Mouse (Mus musculus) right cerebral cortex, adult 2 months (tissue): ENCODE results near the gene Pecam1.
"Not testable (repeated sequence)": the region's sequence is repeated elsewhere in the genome, so short reads cannot be mapped to it uniquely, and the experiment has no call there.

ENCODE experiments used
- DNase-seq, 2 experiments: peaks; one replicate each; pipeline ENCODE4 v3.0.0; 2021 to 2022; ENCODE audit warnings: low spot score in 2 of 2

Gene Pecam1

DNA sequence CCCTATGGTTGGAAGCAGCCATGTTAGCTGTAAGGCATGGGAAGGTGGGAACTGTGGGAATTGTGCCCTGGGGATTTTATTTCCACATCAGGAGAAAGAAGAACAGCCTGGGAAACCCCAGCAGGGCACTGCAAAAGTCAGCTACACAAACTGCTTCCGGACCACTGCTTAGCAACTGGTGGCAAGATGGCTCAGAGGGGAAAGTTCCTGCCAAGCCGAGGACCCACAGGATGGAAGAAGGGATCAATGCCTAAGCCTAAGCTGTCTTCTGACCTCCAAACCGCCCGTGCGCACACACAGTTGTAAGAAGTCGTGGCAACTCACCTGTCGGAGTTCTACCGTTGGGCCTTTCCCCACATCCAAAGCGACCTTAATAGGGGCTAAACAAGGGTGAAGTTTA lies 22.6 kb upstream of the Pecam1 start:
- DNase-seq, result no peak

DNA sequence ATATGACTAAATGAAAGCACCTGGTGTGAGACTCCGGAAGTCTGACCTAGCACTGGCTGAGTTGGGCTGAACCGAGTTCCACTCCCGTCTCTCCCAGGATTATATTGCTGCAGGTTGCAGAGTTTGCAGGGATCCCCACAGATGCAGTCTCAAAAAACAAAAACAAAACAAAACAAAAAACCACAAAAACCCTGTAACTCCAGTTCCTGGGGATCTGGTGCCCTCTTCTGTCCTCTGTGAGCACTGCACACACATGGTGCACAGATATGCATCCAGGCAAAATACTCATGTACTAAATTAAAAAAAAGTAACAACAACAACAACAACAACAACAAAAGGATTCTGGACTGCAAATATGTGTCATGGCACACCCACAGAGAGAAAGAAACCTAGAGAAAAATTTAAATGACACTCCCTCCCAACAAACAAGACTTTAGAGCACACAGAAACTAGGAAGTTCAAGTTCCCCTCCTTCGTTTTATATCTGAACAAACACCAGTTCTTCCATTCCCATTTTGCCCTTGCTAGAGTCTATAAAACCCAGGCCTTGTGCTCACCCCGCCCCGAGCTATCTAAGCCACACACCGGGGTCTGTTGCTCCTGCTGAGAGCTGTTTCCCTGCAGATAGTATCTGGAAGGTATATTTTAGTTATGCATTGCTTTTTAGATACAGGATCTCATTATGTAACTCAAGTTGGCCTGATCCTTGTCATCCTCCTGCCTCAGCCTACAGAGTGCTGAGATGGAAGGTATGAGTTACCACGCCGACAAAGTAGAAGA lies 20.0 kb upstream of the Pecam1 start:
- no peak for DNase-seq

DNA sequence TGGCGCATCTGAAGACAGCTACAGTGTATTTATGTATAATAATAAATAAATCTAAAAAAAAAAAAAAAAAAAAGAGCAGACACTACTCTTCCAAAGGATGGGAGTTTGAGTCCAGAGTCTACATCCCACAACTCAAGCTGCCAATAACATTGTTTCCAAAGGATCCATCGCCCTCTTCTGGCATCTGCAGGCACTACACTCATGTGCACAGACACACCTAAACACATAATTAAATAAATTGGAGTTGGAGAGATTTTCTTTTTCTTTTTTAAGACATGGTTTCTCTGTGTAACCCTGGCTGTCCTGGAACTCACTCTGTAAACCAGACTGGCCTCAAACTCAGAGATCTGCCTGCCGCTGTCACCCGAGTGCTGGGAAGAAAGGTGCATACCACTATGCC lies 17.1 kb upstream of the Pecam1 start:
- DNase-seq, result no peak

DNA sequence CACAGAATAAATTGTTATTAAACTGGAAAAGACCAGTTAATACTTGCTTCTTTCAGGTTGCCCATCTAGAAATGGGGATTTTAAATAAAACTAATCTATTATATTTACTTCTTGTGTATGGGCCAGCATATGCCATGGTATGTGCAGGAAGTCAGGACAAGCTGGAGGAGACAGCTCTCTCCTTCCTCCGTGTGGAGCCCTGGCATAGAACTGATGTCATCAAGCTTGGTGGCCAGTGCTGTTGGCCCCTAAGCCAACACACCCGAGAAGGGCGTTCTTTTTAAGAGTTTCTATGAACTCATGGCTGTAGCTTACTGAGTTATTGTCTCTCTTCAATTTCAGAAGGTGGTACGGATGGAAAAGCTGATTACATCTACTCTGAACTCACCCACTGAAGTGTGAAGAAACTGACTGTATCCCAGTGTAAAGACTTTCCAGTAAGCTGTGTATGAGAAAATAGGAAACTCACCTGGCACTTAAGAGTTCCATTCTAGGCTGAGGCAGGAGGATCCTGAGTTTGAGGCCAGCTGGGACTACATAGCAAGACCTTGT lies 16.3 kb upstream of the Pecam1 start:
- DNase-seq, result no peak

DNA sequence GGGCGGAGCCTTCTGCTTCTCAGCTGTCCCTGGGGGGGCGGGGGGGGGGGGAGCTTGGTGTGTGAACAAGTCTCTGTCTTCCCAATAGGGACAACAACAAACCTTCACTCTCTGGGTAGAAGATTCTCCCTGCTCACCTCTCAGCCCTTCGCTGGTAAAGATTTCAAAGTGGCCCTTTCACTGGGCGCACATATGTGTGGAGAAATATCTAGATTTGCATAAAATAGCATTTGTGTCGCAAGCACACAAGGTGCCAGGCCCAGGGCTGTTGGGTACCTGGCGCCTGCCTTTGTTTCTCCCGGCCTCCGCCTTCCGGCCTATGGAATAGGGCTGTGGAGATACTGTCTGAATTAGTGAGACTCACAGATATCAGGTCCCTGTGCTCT lies 12.4 kb upstream of the Pecam1 start:
- no peak for DNase-seq

DNA sequence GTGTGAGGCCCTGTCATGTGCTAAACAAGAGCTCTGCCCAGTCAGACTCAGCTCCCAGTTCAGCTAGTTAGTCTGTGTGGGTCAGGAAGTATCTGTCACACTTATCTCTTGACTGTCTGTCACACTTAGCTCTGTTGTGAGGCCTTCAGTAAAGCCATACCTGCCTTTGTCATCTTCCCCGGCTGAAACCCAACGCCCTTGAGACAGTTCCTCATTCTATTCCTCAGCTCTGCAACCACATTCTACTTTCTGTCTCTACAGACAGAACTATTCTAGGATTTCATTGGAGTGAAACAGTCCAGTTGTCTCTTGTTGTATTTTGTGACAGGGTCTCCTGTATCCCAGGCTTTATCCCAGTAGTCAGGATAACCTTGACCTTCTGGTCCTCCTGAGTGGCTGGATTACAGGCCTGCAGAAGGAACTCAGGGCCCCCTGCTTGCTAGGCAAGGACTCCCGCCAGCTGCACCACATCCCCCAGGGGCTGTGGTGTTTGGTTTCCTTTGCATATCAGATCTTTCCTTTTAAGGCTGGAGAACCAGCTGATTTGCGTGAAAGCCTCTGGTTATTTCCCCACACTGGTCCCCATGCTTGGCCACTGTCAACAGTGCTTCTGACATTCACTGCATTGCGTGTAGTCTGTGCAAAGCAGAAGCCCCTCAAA lies 11.8 kb upstream of the Pecam1 start:
- no peak for DNase-seq

DNA sequence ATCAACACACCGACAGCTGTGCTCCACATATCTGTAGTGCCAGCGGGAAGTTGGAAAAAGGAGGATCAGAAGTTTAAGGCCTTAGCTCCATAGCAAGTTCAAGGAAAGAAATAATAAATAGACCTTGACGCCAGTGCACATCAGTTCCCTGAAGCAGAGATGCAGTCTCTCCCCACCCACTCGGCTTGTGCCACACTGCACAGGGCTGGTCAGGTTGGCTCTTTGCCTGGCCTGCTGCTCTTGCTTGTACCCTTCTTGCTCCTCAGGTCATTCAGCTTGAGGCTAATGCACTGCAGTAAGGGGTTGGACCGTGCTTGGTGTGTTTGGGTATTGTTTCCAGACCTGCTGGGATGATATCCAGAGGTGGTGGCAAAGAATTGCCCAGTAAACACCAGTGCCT lies 10.1 kb upstream of the Pecam1 start:
- DNase-seq, result no peak

DNA sequence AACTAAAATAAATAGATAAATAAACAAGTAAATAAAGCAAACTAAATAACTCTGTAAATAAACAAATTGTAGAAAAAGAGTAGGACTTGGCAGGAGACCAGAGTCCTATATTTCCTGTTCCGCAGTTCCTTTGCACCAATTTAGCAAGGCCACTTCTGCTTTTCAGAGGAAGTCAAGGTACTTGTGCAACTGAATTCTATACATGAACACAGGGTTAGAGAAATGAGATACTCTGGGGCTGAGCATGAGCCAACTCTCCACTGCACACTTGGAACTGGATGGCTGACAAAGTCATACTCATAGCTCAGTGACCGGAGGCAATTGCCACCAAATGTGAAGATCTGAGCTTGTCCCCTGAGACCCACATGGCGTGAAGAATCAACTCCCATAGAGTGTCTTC lies 8.6 kb upstream of the Pecam1 start:
- DNase-seq, result no peak

DNA sequence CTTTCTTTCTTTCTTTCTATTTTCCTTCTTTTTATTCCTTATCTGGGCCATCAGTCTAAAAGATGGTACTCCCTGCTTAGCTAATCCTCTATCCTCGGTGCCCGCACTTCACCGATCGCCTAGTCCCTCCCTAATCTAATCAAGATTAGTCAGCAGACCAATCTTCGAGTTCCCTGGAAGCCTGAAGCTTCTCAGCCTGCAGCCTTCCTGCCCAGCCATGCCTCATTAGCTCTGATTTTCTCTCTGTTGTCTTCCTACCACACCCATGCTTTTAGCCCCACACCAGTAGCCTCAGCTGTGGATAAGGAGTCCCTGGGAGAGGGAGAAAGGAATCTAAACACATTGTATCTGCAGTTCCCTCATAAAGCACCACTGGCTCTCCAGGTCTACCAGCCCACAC lies 5.2 kb upstream of the Pecam1 start:
- DNase-seq, result no peak

DNA sequence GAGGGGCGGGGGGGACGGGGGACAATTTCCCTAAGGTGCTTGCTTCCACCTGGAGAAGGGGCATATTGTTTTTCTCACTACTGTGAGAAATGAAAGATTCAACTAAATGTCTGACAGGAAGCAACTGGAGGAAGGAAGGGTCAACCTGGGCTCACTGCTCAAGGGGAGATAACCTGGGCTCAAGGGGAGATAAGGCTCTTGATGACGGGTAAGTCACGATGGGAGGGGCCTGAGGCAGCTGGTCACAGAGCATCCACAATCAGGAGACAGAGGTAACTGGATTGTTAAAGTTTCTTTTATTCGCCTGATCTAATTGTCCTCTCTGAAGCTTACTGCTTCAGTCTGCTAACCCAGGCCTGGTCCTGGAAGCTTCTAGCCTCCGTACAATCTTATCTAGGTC lies 2.9 kb upstream of the Pecam1 start:
- DNase-seq, result no peak

DNA sequence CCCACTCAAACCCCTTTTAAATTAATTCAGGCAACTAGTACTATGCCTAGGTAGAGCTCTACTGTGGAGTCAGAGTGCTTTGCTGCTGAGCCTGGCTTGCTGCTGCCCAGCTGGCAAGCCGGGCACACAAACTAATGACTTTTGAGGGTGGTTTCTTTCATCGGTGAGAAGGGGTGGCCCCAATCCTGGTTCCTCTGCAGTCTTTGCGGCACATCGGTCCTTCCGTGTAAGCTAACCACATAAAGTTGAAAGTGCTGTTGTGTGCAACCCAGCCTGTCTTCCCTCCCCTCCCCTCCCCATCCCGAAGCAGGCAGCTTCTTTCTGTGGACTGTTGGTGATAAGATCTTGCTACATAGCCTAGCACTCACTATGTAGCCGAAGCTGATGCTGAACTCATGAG lies 1.7 kb upstream of the Pecam1 start:
- no peak for DNase-seq

DNA sequence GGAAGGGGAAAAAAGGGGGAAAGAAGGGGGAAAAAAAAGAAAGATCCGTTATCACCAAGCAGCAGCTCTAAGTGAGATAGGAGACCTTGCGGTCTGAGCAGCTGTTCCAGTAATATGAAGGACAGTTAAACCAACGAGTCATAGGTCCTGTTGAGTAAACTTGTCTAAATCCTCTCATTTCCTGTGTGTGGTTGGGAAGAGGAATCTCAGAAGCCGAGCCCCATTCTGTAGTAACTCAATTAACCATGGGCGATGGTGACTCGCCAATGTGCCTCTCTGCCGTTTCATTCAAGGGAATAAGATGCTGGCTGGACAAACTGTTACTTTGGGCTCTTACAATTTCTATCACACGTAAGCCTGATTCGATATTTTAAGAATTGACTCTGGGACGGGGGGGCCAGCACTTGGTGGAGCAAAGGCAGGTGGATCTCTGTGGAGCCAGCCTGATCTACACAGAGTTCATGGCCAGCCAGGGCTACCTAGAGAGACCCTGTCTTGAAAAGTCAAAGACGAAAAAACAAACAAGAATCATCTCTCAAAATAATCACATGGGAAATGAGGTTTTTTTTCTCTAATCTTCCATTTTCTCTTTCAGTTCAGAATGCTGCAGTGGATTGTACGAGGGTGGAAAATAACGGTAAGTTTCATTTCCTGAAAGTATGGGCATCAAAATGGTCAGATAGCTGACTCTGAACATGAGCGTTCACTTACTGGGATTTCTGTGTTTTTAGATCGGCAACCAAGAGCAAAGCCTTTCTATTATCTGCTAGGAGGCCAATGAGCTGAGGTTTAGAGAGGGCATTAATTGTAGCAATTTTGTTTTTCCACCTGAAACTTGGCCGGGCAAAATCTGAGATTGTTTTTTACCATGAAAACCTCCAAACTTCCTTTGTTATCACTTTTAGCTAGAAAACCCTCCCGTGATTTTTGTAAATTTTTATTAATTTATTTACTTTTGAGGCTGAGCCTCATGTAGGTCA lies 901 bp upstream of the Pecam1 start, which contains the start of gene Milr1:
Milr1 (plus strand) TSS at position 188 of the 980 bp plus-strand sequence.
- no peak for DNase-seq

DNA sequence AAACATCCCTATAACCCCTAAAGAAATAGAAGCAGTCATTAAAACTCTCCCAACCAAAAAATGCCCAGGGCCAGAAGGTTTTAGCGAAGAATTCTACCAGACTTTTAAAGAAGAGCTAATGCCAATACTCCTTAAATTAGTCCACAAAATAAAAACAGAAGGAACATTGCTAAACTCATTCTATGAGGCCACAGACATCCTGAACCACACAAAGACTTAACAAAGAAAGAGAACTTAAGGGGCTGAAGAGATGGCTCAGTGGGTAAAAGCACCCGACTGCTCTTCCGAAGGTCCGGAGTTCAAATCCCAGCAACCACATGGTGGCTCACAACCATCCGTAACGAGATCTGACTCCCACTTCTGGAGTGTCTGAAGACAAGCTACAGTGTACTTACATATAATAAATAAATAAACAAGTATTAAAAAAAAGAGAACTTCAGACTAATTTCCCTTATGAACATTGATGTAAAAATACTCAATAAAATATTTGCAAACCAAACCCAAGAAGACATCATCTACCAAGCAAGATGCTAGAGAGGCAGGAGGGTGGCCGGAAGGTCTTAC lies 789 bp downstream of the Pecam1 start:
- DNase-seq, result not testable (repeated sequence)

DNA sequence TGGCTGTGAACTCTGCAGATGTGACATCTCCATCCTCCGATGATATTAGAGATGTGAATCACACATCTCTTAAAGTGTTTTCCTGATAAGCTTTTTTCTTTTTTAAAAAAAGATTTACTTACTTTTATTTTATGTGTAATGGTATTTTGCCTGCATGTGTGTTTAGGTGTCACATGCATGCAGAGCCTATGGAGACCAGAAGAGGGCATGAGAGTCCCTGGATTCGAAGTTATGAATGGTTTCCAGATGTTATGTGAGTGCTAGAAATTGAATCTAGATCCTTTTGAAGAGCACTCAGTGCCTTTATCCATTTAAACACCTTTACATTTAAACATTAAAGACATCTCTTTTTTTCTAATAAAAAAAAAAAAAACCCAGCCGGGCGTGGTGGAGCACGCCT lies 5.5 kb downstream of the Pecam1 start:
- no peak for DNase-seq

DNA sequence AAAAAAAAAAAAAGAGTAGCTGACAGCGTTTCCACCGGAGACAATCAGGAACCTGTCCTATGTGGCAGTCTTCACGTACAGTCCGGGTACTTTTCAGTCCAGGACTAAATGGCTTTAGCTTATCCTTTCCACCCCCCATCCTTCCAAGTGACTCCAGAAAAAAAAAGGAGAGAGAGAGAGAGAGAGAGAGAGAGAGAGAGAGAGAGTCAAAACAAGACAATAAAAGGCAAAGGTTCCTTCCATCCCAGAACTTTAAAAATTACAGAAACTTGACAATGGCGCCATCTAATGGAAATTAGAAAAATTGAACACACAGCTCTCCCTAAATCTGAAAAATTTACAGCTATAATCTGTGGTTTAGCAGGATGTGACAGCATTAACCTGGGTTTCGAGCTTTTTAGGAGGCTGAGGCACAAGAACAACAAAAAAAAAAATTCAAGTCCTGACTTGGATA lies 8.0 kb downstream of the Pecam1 start:
- DNase-seq, result no peak

DNA sequence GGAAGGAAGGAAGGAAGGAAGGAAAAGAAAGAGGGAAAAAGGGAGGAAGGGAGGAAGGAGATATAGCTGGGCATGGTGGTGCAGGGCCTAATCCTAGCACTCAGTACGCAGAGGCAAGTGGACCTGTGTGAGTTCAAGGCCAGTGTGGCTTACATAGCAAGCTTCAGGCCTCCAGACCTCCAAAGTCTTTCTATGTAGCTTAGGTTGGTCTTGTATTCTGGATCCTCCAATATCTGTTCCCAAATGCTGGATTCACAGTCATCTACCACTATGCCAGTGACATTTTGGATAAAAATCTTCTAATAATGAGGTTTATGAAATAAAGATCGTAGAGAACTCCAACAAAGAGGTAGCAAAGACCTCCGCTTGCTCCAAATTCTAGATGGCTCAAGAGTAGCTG lies 8.6 kb downstream of the Pecam1 start:
- DNase-seq, result no peak

DNA sequence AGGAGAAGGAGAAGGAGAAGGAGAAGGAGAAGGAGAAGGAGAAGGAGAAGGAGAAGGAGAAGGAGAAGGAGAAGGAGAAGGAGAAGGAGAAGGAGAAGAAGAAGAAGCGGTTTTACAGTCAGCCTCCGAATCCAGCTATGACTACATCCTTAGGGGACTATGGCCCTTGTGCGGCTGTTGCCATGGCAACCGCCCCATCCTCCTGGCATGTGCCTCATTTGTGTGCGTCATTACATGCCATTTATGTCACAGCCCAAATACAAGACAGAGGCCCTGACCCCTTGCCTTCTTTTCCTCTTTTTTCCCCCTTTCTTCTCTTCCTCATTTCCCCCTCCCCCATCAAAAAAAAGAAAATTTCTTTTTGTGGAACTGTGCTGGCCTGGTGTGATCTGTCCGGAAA lies 9.2 kb downstream of the Pecam1 start:
- DNase-seq, result no peak

DNA sequence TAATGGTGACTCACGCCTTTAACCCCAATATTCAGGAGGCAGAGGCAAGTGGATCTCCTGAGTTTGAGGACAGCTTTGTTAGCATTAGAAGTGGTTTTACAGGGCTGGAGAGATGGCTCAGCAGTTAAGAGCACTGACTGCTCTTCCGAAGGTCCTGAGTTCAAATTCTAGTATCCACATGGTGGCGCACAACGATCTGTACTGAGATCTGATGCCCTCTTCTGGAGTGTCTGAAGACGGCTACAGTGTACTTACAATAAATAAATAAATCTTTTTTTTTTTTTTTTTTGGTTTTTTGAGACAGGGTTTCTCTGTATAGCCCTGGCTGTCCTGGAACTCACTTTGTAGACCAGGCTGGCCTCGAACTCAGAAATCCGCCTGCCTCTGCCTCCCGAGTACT lies 9.7 kb downstream of the Pecam1 start:
- DNase-seq, result not testable (repeated sequence)

DNA sequence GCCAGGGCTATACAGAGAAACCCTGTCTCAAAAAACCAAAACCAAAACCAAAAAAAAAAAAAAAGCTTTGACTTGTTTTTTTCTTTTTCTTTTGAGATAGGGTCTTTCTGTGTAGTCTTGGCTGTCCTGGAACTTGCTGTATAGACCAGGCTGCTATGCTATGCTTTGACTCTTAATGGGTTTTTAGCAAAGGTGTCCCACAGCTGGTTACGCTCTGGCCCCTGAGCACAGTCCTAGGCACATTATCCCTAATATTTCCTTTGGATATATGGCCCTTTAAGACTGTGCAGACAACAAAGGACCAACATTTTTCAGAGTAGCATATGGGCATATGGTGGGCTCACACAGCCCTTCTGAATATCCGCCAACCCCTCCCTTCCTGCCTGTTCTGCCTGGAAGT lies 11.3 kb downstream of the Pecam1 start:
- no peak for DNase-seq

DNA sequence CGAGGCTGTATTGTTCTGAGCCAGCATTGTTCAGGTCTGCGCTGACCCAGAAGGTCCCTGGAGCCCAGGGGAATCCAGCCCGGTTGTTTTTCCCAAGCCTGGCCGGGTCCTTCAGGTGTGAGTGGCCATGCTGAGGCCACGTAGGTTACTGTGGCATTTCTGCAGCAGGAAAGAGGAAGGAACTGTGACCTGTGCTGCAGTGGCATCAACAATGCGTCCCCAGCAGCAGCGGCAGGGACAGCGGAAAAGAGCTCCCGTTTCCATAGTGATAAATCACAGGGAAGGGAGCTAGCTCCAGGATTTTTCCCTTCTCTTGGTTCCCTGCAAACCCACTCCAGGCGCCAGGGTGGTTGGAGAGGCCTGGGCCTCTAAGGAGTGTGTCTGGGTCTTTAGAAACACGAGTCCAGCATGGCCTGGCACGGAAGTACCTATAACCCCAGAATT lies 13.2 kb downstream of the Pecam1 start:
- DNase-seq, result peak; percentile 38 to 47

DNA sequence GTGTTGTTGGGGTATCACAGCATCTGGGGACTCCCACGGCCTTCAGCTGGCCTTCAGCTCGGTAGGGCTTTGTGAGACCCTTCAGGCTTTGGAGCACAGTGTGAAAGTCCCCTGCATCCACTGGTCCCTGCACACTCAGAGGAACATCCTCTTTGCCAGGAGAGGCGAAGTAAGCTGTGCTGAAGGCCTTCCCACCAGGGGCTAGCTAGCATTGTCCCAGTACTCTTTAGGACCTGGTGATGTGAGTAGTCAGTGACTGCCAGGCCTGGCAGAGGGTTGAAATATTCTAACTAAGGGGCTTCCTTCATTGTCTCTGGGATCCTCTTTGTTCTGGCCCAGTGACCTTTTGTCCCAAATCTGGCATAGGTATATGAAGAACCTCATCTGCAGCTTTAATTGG lies 13.8 kb downstream of the Pecam1 start:
- DNase-seq, result no peak

DNA sequence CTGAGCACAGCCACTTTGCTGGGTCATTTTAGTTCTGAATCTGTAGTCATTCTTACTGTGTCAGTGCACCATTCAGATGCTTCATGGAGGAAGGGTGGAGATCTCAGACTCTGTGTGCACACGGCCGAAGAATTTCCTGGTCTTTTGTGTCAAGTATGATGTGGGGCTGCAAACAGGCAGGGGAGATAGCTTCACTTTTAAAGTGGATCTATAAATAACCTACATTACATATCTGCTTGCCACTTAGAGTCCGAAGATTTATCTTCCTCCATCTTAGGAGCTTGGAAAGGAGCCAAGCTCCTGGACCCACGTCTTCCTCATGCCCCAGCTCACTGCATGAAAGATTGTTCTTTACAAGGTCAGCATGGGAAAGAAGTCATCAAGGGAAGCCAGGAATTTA lies 19.7 kb downstream of the Pecam1 start:
- no peak for DNase-seq
